Mouse (Mus musculus): ENCODE data around the gene Vstm2l.

GRCm38 (mm10) chr2:157970669-157971068, 56.2 kb downstream of the Vstm2l start:
- TF ChIP-seq CTCF (IDR thresholded peaks at IDR 0.05; ENCODE audit: low read depth) (no peak), EP300 (IDR thresholded peaks at IDR 0.05; ENCODE audit: low read depth) (no peak)

All from heart, postnatal 0 days (tissue).